16 mouse cellular contexts compared by ENCODE assay signal in genomic region chr12:41682141-41682540, GRCm38 (mm10).
"Had no signal": no experiment of that assay in that cellular context is flagged by ENCODE, and none has a peak within 500 bp of the region (broad histone marks: within the 10 kb centered on the region; RNA-seq: fewer than 3 reads in every experiment).

No protein-coding gene starts in this region.

- DNase-seq: kidney, adult 8-10 months; kidney, postnatal 25 days; layer of hippocampus, postnatal 36 days; lung, embryonic 14.5 days; lung, postnatal 10 days; lung, postnatal 4 days; midbrain, embryonic 14.5 days; retina, postnatal 1 day; right cerebral cortex, postnatal 4 days; spleen, adult 18-20 months; thymus, postnatal 14 days had no signal

- H3K4me2 ChIP-seq: limb, embryonic 15.5 days; liver, embryonic 12.5 days; lung, embryonic 14.5 days; neural tube, embryonic 12.5 days; stomach, embryonic 15.5 days had no signal

- H3K27ac ChIP-seq: limb, embryonic 15.5 days; liver, embryonic 12.5 days; neural tube, embryonic 12.5 days; stomach, embryonic 15.5 days had no signal

- ATAC-seq: liver, embryonic 12.5 days had no signal

- H3K9ac ChIP-seq: limb, embryonic 15.5 days; liver, embryonic 12.5 days; lung, embryonic 14.5 days; neural tube, embryonic 12.5 days; stomach, embryonic 15.5 days had no signal

- H3K4me3 ChIP-seq: limb, embryonic 15.5 days; liver, embryonic 12.5 days; megakaryocyte, embryonic 14.5 days; neural tube, embryonic 12.5 days; stomach, embryonic 15.5 days had no signal

- H3K4me1 ChIP-seq: limb, embryonic 15.5 days; liver, embryonic 12.5 days; megakaryocyte, embryonic 14.5 days; neural tube, embryonic 12.5 days; stomach, embryonic 15.5 days had no signal

- H3K36me3 ChIP-seq: limb, embryonic 15.5 days; liver, embryonic 12.5 days; neural tube, embryonic 12.5 days; stomach, embryonic 15.5 days had no signal

- H3K27me3 ChIP-seq: limb, embryonic 15.5 days; liver, embryonic 12.5 days; megakaryocyte, embryonic 14.5 days; neural tube, embryonic 12.5 days; stomach, embryonic 15.5 days had no signal

- H3K9me3 ChIP-seq: limb, embryonic 15.5 days; liver, embryonic 12.5 days; neural tube, embryonic 12.5 days; stomach, embryonic 15.5 days had no signal
